Mouse (Mus musculus) brain, embryonic 14.5 days (tissue): ENCODE results near the gene Rbfox2. TPM values are rescaled to one million over a fixed set of nuclear protein-coding genes. Genes with fewer than 3 reads are reported as not detected.
"Not testable (repeated sequence)": the region's sequence is repeated elsewhere in the genome, so short reads cannot be mapped to it uniquely, and the experiment has no call there.

Experiments used
- DNase-seq: peaks from one replicate; pipeline ENCODE4 v3.0.0-alpha.2; 2011; ENCODE audit warnings: low read depth
- CTCF ChIP-seq: fragments of 200-500 bp; IDR thresholded peaks from 2 replicates; pipeline ENCODE4 v1.5.1; 2012; ENCODE audit warnings: inconsistent platforms, mild to moderate bottlenecking, moderate library complexity, borderline replicate concordance; ENCODE audit not compliant: insufficient read depth, insufficient read length; ENCODE audit errors: extremely low read depth
- POLR2A ChIP-seq: fragments of 200-500 bp; IDR thresholded peaks from 2 replicates; pipeline ENCODE4 v1.6.1; 2012; ENCODE audit warnings: mild to moderate bottlenecking, inconsistent platforms, borderline replicate concordance; ENCODE audit not compliant: poor library complexity, insufficient read depth, insufficient read length, severe bottlenecking; ENCODE audit errors: extremely low read depth
- polyA plus RNA-seq: library from polyadenylated mRNA; depleted of rRNA; stranded (reverse); fragments of >200 nt; gene quantifications from 2 replicates; pipeline ENCODE4 v1.2.3, GENCODE M21; 2012

Gene Rbfox2
- polyA plus RNA-seq, 1 experiment, result 367 TPM

GRCm38 (mm10) chr15:77340581-77340980 lies 33.8 kb upstream of the Rbfox2 start:
- TF ChIP-seq POLR2A (no peak), CTCF (no peak)
- DNase-seq, result no peak

- TF ChIP-seq POLR2A, result no peak
- no peak for TF ChIP-seq CTCF
- no peak for DNase-seq
These were observed 32.2 kb upstream of the Rbfox2 start for GRCm38 (mm10) chr15:77338924-77339429.

- TF ChIP-seq CTCF (no peak), POLR2A (no peak)
- DNase-seq, result no peak
These were observed 31.6 kb upstream of the Rbfox2 start for GRCm38 (mm10) chr15:77338451-77338850.

GRCm38 (mm10) chr15:77337926-77338325 lies 31.1 kb upstream of the Rbfox2 start:
- no peak for DNase-seq
- no peak; the same call in 1 of the 2 replicates for TF ChIP-seq CTCF
- no peak for TF ChIP-seq POLR2A

GRCm38 (mm10) chr15:77336968-77337341 lies 30.2 kb upstream of the Rbfox2 start:
- TF ChIP-seq CTCF, result no peak
- no peak for TF ChIP-seq POLR2A
- no peak for DNase-seq

- TF ChIP-seq POLR2A (0 out of 2 replicates have a peak, but pooled peaks have one; percentile 30), CTCF (peak; percentile 62)
- peak; percentile 91 for DNase-seq
These were observed 29.6 kb upstream of the Rbfox2 start for GRCm38 (mm10) chr15:77336287-77336967.

- DNase-seq, result not testable (repeated sequence)
These were observed 28.4 kb upstream of the Rbfox2 start for GRCm38 (mm10) chr15:77335185-77335584.

GRCm38 (mm10) chr15:77332272-77332991 lies 25.6 kb upstream of the Rbfox2 start:
- peak; percentile 73 for DNase-seq
- TF ChIP-seq CTCF, result no peak
- no peak for TF ChIP-seq POLR2A

- no peak for DNase-seq
- TF ChIP-seq CTCF (no peak), POLR2A (no peak)
These were observed 24.6 kb upstream of the Rbfox2 start for GRCm38 (mm10) chr15:77331444-77331843.

- no peak for DNase-seq
- no peak for TF ChIP-seq CTCF
- no peak for TF ChIP-seq POLR2A
These were observed 22.9 kb upstream of the Rbfox2 start for GRCm38 (mm10) chr15:77329681-77330180.

- no peak for DNase-seq
- no peak for TF ChIP-seq CTCF
- TF ChIP-seq POLR2A, result no peak
These were observed 19.6 kb upstream of the Rbfox2 start for GRCm38 (mm10) chr15:77326361-77326760.
